Mouse (Mus musculus): ENCODE measurements at regions not wholly inside any gene's neighbourhood (a gene's known extent, or its start where the extent isn't known, plus 50 kb on each side); places are given as distances from the start of the nearest gene placed in this dataset.

GRCm38 (mm10) chr15:68366816-68367215 is 1866.1 kb upstream of the Lrrc6 start:
- no peak for DNase-seq (ENCODE audit: low spot score)

- peak; percentile 94 for DNase-seq (ENCODE audit: low spot score)
Measured at GRCm38 (mm10) chr15:68363058-68363735, 1862.5 kb upstream of the Lrrc6 start.

GRCm38 (mm10) chr15:68362081-68363057 is 1861.7 kb upstream of the Lrrc6 start:
- DNase-seq (ENCODE audit: low spot score): no peak

DNA sequence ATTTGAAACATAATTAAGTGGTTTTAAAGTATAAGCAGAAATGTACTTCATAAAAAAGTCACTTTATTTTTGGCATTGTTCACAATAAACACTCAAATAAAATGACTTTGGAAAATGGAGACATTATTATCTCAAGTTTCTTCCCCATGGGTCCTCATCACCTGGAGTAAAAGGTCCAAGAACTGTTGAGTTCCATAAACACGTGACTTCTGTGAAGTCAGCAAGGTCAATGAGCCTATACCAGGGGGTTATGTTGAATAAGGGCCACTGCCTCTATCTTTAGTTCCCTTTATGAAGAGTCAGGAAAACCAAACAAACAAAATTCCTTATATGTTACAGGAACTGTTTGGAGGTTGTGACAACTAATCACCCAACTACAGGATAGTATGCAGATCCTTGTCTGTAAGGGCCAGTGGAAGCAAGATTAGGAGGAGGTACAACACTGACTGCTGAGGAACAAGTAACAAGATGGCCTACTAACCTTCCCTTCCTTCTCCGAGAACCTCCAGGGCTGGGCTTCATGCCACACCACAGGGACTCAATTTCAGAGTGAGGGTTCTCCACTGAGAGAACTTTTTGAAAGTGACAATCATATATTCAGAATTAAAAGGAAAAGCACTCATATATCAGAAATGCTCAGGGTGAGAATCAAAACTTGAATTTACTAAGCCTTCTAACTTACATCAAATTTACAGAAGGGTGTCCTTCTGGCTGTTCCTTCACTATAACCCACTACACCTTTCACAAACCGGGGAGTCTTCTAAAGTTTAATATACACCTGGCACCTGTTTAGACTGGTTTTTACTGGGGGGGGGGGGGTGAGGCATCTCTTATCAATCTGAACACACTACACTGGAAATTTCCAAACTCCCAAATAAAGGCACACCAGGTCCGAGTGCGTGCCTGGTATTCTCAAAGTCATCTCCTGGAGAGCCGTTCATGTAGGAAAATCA is 1860.5 kb upstream of the Lrrc6 start:
- no peak for DNase-seq (ENCODE audit: low spot score)

DNA sequence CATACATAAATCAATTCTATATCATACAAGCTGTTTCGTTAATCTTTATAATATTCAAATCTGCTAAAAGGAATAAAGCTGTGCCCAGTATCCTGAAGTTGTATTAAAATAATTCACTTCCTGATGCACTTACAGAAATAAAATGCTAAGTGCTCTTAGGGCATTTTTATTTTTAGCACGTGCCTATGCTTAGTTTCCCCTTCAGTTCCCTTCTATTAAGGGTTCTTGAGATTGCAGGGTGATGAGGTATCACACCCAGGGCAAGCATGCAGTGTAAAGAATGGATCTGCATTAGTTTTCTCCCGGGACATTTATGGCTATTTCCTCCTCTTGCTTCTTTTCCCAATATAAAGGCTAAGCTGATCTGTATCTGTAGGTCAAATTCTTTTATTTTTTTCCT is 1858.8 kb upstream of the Lrrc6 start:
- no peak for DNase-seq (ENCODE audit: low spot score)

DNA sequence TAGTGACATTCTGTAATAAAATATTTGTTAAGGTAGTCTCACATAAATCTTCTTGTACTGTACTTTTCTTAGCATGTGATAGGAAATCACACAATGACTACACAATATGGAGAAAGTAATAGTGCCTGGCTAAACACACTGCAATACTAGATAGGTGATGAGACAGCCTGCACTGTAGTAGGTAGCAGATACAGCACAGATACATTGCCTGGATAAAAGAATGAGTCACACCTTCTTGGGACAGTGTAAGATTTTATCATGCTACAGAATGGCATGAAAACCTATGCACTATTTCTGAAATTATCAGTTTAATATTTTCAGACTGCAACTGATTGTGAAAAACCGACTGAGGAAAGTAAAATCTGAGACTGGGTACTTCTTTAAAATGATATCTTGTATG is 1855.2 kb upstream of the Lrrc6 start:
- DNase-seq (ENCODE audit: low spot score): no peak

DNA sequence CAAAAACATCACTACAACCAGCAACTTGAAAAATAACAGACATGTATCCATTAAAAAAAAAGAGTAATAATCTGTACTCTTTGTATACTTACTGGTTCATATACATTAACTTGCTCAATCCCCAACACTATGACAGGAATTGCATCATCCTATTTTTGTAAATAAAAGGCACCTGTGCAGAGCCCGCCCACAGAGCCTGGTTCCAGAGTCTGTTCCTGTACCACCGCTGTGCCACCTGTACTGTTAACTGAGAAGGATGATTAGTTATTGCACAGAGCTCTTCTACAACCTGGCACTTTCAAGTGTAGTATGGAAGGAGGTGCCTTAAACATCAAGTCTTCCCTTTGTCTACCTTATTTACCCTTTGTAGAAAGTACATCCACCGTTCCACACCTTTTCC is 1843.9 kb upstream of the Lrrc6 start:
- DNase-seq (ENCODE audit: low spot score): no peak

DNA sequence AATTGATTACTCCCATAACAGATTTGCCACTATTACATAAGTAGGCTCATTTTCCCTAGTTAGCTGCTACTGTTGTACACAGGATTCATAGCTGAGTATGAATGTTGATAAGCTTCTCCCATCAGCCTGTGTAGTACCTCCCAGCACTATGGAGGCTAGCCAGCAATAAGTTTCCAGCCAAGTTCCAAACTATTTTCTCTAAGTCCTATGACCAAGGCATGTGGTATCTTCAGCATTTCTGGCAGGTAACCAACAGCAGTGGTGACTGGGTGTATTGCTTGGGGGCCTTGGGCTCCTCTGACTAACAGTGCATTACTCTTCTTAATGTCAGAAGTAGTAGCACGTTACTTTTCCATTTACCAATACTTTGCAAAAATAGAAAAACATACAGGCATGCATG is 1841.8 kb upstream of the Lrrc6 start:
- DNase-seq (ENCODE audit: low spot score): no peak

DNA sequence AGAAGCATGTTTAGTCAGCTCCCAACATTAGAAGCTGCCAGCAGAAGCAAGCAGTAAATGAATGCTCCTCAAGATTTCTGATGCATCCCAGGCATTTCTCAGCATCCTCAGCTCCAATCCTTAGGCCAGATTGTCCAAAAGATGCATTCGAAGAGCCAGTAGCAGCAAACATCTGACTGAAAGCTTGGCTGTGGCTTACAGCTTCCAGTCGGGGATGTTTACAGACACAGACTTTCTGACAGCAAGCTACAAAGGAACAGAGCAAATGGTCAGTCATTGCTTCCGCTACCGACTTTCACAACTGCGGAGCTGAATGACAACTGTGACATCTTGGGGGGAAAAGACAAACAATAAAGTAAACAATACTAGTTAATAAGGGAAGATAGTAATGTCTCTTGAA is 1840.3 kb upstream of the Lrrc6 start:
- DNase-seq (ENCODE audit: low spot score): no peak

- no peak for DNase-seq (ENCODE audit: low spot score)
Measured at GRCm38 (mm10) chr15:68337264-68337663, 1836.6 kb upstream of the Lrrc6 start.

GRCm38 (mm10) chr15:68335837-68336236 is 1835.1 kb upstream of the Lrrc6 start:
- DNase-seq (ENCODE audit: low spot score): no peak

DNA sequence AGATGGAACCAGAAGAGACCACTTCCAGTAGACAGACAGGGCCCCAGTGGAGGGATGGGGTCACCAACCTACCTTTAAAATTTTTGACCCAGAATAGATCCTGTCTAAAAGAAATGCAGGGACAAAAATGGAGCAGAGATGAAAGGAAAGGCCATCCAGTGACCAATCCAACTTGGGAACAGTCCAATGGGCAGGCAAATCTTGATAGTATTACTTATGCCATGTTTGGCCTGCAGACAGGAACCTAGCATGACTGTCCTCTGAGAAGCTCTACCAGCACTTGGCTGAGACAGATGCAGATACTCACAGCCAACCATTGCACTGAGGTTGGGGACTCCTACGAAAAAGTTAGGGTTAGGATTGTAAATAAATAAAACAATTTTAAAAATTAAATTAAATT is 1815.4 kb upstream of the Lrrc6 start:
- DNase-seq (ENCODE audit: low spot score): no peak
